Mouse (Mus musculus) liver, embryonic 11.5 days (tissue): Measurements from ENCODE around the gene Ces2h. TPM values are rescaled to one million over a fixed set of nuclear protein-coding genes. Genes with fewer than 3 reads are reported as not detected.

Source experiments
- ATAC-seq: fragments of 200-750 bp; cut with Nextera tagmentation; replicated peaks from 2 replicates; pipeline ENCODE4 v1.8.0; 2017; ENCODE audit warnings: moderate number of reproducible peaks, mild to moderate bottlenecking, moderate TSS enrichment, moderate library complexity; ENCODE audit not compliant: low FRiP score
- DNase-seq: peaks from one replicate; pipeline ENCODE4 v3.0.0-alpha.2; 2017; ENCODE audit warnings: low spot score
- H3K27ac ChIP-seq: fragments of 300-500 bp; sonication (generic); 2 replicates; pipeline ENCODE4 v1.5.1; 2014; ENCODE audit warnings: mild to moderate bottlenecking, low read depth, low read length, control low read depth
- H3K27me3 ChIP-seq: fragments of 300-500 bp; sonication (generic); replicated peaks from 2 replicates; pipeline ENCODE4 v1.6.1; 2014; ENCODE audit warnings: low read length, mixed read lengths; ENCODE audit not compliant: control insufficient read depth, insufficient read depth
- H3K36me3 ChIP-seq: fragments of 300-500 bp; sonication (generic); 2 replicates; pipeline ENCODE4 v1.6.1; 2014; ENCODE audit warnings: mild to moderate bottlenecking, low read length, moderate library complexity, mixed read lengths; ENCODE audit not compliant: control insufficient read depth, insufficient read depth
- H3K4me1 ChIP-seq: fragments of 300-500 bp; sonication (generic); replicated peaks from 2 replicates; pipeline ENCODE4 v1.6.1; 2014; ENCODE audit warnings: low read length, mixed read lengths; ENCODE audit not compliant: control insufficient read depth, insufficient read depth
- H3K4me2 ChIP-seq: fragments of 300-500 bp; sonication (generic); 2 replicates; pipeline ENCODE4 v1.6.1; 2014; ENCODE audit warnings: mild to moderate bottlenecking, control low read depth, moderate library complexity
- H3K4me3 ChIP-seq: fragments of 300-500 bp; sonication (generic); 2 replicates; pipeline ENCODE4 v1.5.1; 2014; ENCODE audit warnings: low read depth, low read length, control low read depth
- H3K9ac ChIP-seq: fragments of 300-500 bp; sonication (generic); 2 replicates; pipeline ENCODE4 v1.6.1; 2014; ENCODE audit warnings: low read depth, low read length, control low read depth
- H3K9me3 ChIP-seq: fragments of 300-500 bp; sonication (generic); 2 replicates; pipeline ENCODE4 v1.6.1; 2016; ENCODE audit warnings: low read length, inconsistent platforms, mixed read lengths; ENCODE audit not compliant: control insufficient read depth
- WGBS: fragments of 180-500 bp; shearing (Covaris S2); extraction: QIAGEN DNeasy Blood & Tissue Kit; methylation state at CpG from one replicate; pipeline ENCODE4 v1.1.7; 2014; 5-methylcytosine and 5-hydroxymethylcytosine counted together
- polyA plus RNA-seq: library from polyadenylated mRNA; unstranded; fragments of >200 nt; fragmentation: Nextera tagmentation; extraction: Ambion mirVana; gene quantifications from 2 replicates; pipeline ENCODE4 v1.2.1, GENCODE M21; 2014

Gene Ces2h
- polyA plus RNA-seq, 1 experiment from 2014 or later = not detected

DNA sequence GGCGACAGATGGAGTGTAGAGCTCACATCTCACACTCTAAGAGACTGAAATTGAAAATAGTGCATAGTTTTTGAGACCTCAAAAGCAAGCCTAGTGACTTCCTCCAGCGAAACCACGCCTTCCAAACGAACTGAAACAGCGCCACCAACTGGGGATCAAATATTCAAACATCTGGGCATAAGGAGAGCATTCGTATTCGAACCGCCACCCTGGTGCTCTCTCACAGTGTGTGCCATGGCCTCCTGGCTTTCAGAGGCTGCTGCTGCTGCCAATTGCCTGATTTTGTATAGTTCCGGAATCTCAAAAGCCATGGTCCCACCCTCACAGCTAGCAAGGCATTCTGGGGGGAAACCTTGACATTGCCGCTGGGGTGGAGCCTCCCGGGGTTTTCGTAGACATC lies 10.5 kb downstream of the Ces2h start:
- H3K9ac ChIP-seq = no peak overlapping the region
- H3K4me2 ChIP-seq = no peak overlapping the region
- no peaks in the 10 kb centered on the region for H3K27me3 ChIP-seq
- H3K4me1 ChIP-seq = no peaks in the 10 kb centered on the region
- 0 out of 2 replicates have a peak, but pooled peaks cover 2% of the 10 kb centered on the region for H3K9me3 ChIP-seq
- WGBS = 72% methylated on average over 12 of the region's 12 CpGs
- H3K36me3 ChIP-seq = no peaks in the 10 kb centered on the region
- DNase-seq (no peak), ATAC-seq (no peak)
- no peak overlapping the region for H3K27ac ChIP-seq
- no peak overlapping the region for H3K4me3 ChIP-seq

DNA sequence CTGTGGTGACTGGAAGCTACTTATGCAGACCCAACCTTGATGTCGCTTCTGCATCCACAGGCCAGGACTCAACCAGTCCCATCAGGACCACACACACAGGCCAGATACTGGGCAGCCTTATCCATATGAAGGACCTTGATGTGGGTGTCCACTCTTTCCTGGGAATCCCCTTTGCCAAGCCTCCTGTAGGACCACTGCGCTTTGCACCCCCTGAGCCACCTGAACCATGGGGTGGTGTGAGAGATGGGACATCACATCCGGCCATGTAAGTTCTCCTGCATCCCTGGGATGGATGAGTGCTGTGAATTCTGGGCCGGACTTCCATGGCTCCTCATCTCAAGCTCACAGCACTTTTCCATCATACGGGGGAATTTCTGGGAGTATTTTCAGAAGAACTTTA lies 13.7 kb downstream of the Ces2h start:
- no peak overlapping the region for H3K4me3 ChIP-seq
- no peak overlapping the region for H3K4me2 ChIP-seq
- H3K4me1 ChIP-seq = no peaks in the 10 kb centered on the region
- DNase-seq (no peak), ATAC-seq (no peak)
- no peaks in the 10 kb centered on the region for H3K36me3 ChIP-seq
- no peak overlapping the region for H3K27ac ChIP-seq
- no peaks in the 10 kb centered on the region for H3K27me3 ChIP-seq
- no peak overlapping the region for H3K9ac ChIP-seq
- H3K9me3 ChIP-seq = 0 out of 2 replicates have a peak, but pooled peaks cover 2% of the 10 kb centered on the region
- 81% methylated on average over 5 of the region's 5 CpGs for WGBS

DNA sequence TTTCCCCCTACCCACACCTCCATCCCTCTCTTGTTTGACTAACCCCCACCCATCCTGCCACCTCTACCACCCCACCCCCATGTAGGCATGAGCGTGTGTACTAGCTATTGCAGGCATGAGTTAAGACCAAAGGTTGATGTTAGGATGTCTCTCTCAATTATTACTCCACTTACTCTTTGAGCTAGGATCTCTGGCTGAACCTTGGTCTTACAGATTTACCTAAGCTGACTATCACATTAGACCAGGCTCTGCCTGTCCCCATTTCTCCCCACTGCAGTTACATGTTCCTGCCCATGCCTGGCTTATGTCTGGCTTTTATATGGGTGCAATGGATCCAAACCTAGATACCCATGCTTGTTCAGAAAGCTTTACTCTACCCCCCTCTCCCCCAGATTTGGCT lies 21.3 kb downstream of the Ces2h start:
- WGBS = 67% methylated on average over 1 of the region's 1 CpGs
- no peak overlapping the region for H3K9ac ChIP-seq
- H3K4me3 ChIP-seq = no peak overlapping the region
- no peak for ATAC-seq
- no peak overlapping the region for H3K27ac ChIP-seq
- H3K36me3 ChIP-seq = no peaks in the 10 kb centered on the region
- H3K27me3 ChIP-seq = no peaks in the 10 kb centered on the region
- no peaks in the 10 kb centered on the region for H3K4me1 ChIP-seq
- DNase-seq = no peak
- H3K4me2 ChIP-seq = no peak overlapping the region
- no peaks in the 10 kb centered on the region for H3K9me3 ChIP-seq

DNA sequence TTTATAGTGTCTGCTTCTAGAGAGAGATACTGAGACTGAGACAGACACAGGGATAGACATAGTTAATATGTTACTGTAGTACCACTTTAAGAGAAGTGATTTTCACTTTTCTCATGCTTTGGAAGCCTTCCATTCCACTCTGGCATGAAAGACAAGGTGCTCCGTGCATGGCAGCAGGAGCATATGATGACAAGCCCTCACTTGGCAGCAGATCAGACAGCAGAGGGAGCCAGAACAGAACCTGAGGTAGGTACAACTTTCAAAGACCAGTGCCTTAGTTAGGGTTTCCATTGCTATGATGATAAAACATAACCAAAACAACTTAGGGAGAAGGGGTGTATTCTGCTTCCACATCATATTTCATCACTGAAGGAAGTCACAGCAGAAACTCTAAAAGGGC lies 22.4 kb downstream of the Ces2h start:
- WGBS = 52% methylated on average over 1 of the region's 1 CpGs
- Histone ChIP-seq H3K4me1 (no peaks in the 10 kb centered on the region), H3K4me3 (no peak overlapping the region), H3K4me2 (no peak overlapping the region), H3K36me3 (no peaks in the 10 kb centered on the region), H3K27me3 (no peaks in the 10 kb centered on the region), H3K9me3 (no peaks in the 10 kb centered on the region), H3K9ac (no peak overlapping the region), H3K27ac (no peak overlapping the region)
- no peak for DNase-seq
- ATAC-seq = no peak

DNA sequence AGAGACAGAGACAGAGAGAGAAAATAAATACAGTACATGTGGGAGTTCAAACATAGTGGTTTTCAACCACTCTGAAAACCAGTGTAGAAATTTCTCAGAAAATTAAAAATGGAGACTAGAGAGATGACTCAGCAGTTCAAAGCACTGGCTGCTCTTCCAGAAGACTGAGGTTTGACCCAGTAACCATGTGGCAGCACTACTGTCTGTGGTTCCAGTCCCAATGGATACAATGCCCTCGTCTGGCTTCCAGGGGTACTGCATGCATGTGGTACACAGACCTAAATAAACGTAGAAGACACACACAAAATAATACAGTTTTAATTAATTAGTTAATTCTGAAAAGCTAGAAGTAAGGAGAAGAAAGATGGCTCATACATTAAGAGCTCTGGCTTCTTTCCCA lies 24.4 kb downstream of the Ces2h start:
- 66% methylated on average over 2 of the region's 2 CpGs for WGBS
- ATAC-seq (no peak), DNase-seq (no peak)
- Histone ChIP-seq H3K27me3 (no peaks in the 10 kb centered on the region), H3K4me1 (no peaks in the 10 kb centered on the region), H3K36me3 (no peaks in the 10 kb centered on the region), H3K4me2 (no peak overlapping the region), H3K27ac (no peak overlapping the region), H3K4me3 (no peak overlapping the region), H3K9me3 (no peaks in the 10 kb centered on the region), H3K9ac (no peak overlapping the region)

DNA sequence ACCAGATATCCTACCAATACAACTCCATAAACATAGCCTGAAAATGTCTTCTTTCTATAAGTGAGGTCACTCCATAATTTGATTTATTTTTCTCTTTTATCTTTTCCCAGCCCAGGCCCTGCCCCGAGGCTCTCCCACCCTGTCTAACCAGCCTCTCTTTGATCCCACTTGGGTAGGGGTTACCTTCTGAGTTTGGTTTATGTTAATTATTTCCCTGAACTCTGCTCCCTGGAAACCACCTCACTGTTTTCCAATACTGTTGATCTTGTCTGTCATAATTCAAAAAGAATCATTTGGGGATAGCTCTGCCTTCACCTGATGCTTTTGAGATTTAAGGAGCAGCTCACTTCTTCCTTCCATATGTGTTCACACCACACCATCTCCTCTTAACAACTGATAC lies 42.9 kb downstream of the Ces2h start:
- Histone ChIP-seq H3K27ac (no peak overlapping the region), H3K4me3 (no peak overlapping the region), H3K27me3 (no peaks in the 10 kb centered on the region), H3K9me3 (no peaks in the 10 kb centered on the region), H3K4me2 (no peak overlapping the region), H3K36me3 (no peaks in the 10 kb centered on the region), H3K9ac (no peak overlapping the region), H3K4me1 (no peaks in the 10 kb centered on the region)
- ATAC-seq = no peak
- no peak for DNase-seq
- WGBS = 67% methylated on average over 1 of the region's 1 CpGs

DNA sequence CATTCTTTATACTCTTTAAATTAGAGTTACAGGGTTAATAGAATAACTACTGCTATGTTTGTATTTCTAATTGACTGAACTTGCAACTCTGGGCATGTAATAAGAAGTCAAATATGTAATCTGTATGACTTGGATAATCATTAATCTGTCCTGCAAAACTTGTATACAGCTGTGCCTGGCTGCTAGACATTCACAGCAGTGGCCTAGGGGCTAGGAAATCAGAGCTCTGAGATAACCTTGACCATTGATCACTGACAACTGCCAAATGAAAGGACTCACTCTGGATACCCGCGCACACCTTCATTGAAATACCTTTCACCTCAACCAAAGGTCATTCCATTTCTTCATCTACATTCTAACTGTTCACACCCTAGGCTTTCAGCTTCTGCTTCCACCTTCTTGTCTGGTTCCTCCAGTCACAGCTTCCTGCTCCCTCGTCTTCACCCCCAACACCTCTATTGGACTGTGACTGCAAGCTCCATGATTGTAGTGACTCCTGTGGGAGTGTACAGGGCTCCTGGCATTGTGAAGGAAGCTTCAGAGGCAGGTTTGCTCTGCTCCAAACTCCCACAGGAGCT lies 45.3 kb downstream of the Ces2h start:
- H3K27me3 ChIP-seq = no peaks in the 10 kb centered on the region
- no peak overlapping the region for H3K9ac ChIP-seq
- DNase-seq (no peak), ATAC-seq (no peak)
- 64% methylated on average over 3 of the region's 3 CpGs for WGBS
- H3K4me2 ChIP-seq = no peak overlapping the region
- no peaks in the 10 kb centered on the region for H3K4me1 ChIP-seq
- no peak overlapping the region for H3K27ac ChIP-seq
- H3K36me3 ChIP-seq = no peaks in the 10 kb centered on the region
- no peak overlapping the region for H3K4me3 ChIP-seq
- H3K9me3 ChIP-seq = no peaks in the 10 kb centered on the region

DNA sequence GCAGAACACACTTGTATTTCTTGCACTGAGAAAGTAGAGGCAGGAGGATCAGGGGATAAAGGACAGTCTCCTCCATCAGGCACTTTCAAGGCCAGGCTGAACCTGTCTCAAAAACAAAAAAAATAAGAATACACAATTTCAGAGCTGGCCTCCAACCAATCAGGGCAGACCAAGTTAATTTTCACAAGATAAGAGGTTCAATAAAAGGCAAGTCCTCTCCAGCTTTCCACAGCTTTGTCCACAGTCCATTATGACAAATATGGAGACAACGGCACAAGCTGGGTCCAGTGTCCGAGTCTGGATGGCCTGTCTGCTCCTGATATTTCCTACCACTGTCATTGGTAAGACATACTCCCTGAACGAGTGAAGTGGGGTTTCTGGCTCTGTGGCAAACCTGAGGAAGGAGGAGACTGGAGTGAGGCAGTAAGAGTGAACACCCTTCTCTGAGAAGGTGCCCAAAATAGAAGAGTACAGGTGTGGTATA lies 47.8 kb downstream of the Ces2h start, which contains the start of gene Ces3a:
Ces3a (plus strand) TSS at position 231 of the 484 bp plus-strand sequence.
- Histone ChIP-seq H3K4me3 (no peak within 1 kb of the TSS), H3K36me3 (no peaks in the 10 kb centered on the region), H3K9me3 (no peaks in the 10 kb centered on the region), H3K4me2 (no peak within 1 kb of the TSS), H3K9ac (no peak within 1 kb of the TSS), H3K4me1 (no peaks in the 10 kb centered on the region), H3K27ac (no peak within 1 kb of the TSS), H3K27me3 (no peaks in the 10 kb centered on the region)
- DNase-seq (no peak), ATAC-seq (no peak)
- WGBS = 70% methylated on average over 3 of the region's 3 CpGs

DNA sequence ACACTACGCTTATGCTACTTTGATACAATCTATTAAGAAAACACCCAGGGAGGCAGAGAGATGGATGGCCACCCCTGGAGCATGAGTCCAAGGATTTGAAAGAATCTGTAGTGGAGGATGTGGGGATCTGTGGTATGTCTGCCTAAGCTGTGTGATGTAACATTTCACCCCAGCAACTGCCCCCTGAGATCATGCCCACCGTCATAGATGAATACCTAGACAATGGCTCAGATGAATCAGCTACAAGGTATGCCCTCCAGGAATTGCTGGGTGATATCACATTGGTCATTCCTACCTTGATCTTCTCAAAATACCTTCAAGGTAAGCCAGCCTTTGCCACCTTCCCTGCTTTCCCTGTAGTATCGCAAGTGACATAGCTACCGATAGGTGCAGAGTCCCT lies 55.6 kb downstream of the Ces2h start:
- 94% methylated on average over 4 of the region's 4 CpGs for WGBS
- H3K36me3 ChIP-seq = no peaks in the 10 kb centered on the region
- no peak for DNase-seq
- H3K27ac ChIP-seq = no peak overlapping the region
- no peaks in the 10 kb centered on the region for H3K27me3 ChIP-seq
- no peak overlapping the region for H3K4me2 ChIP-seq
- H3K4me3 ChIP-seq = no peak overlapping the region
- no peak overlapping the region for H3K9ac ChIP-seq
- ATAC-seq = no peak
- H3K4me1 ChIP-seq = no peaks in the 10 kb centered on the region
- no peaks in the 10 kb centered on the region for H3K9me3 ChIP-seq
